Mouse (Mus musculus): Measurements from ENCODE around the gene Cog1. TPM values are rescaled to one million over a fixed set of nuclear protein-coding genes. Genes with fewer than 3 reads are reported as not detected.

Cog1 gene
- 30.8 and 31.9 TPM in 2 replicates for total RNA-seq (2021)
- long read RNA-seq, experiment 1, transcript Cog1-201 (14 exons, 3,935 nt): major isoform, 83 of 107 reads
- long read RNA-seq, experiment 1, partial matches to known transcripts: 6 of 107 reads
- long read RNA-seq, experiment 1, other reads (novel, unspliced or antisense): 18 of 107 reads
- long read RNA-seq, experiment 2, transcript Cog1-201 (14 exons, 3,935 nt): major isoform, 36 of 58 reads
- long read RNA-seq, experiment 2, partial matches to known transcripts: 9 of 58 reads
- long read RNA-seq, experiment 2, other reads (novel, unspliced or antisense): 13 of 58 reads

- DNase-seq: no peak
These were observed at the start of gene Cog1 for GRCm38 (mm10) chr11:113648690-113649352. Gene Cog1 (plus strand): TSS chr11:113649169.

- no peak for DNase-seq
These were observed 48.3 kb upstream of the Cog1 start for GRCm38 (mm10) chr11:113600526-113601245.

- no peak for DNase-seq
These were observed 47.2 kb upstream of the Cog1 start for GRCm38 (mm10) chr11:113601616-113602343.

- no peak for DNase-seq
These were observed 41.4 kb upstream of the Cog1 start for GRCm38 (mm10) chr11:113607556-113607955.

GRCm38 (mm10) chr11:113609581-113609980 lies 39.4 kb upstream of the Cog1 start:
- DNase-seq: no peak

- peak; percentile 18 for DNase-seq
These were observed 38.7 kb upstream of the Cog1 start for GRCm38 (mm10) chr11:113610266-113610665.

GRCm38 (mm10) chr11:113611112-113611646 lies 37.8 kb upstream of the Cog1 start:
- peak; percentile 18 for DNase-seq

GRCm38 (mm10) chr11:113611664-113612611 lies 37.0 kb upstream of the Cog1 start:
- DNase-seq: peak; percentile 74

- DNase-seq: no peak
These were observed 34.5 kb upstream of the Cog1 start for GRCm38 (mm10) chr11:113614476-113614875.

GRCm38 (mm10) chr11:113617132-113617911 lies 31.6 kb upstream of the Cog1 start:
- DNase-seq: peak; percentile 85

- no peak for DNase-seq
These were observed 30.7 kb upstream of the Cog1 start for GRCm38 (mm10) chr11:113618303-113618671.

- DNase-seq: peak; percentile 88
These were observed 30.1 kb upstream of the Cog1 start, which contains the start of gene Sstr2 for GRCm38 (mm10) chr11:113618672-113619419. Gene Sstr2 (plus strand): TSS chr11:113619342.

GRCm38 (mm10) chr11:113619420-113620080 lies 29.4 kb upstream of the Cog1 start:
- DNase-seq: no peak

GRCm38 (mm10) chr11:113621001-113621400 lies 28.0 kb upstream of the Cog1 start:
- DNase-seq: no peak

- no peak for DNase-seq
These were observed 26.9 kb upstream of the Cog1 start for GRCm38 (mm10) chr11:113622028-113622427.

- no peak for DNase-seq
These were observed 23.5 kb upstream of the Cog1 start for GRCm38 (mm10) chr11:113625437-113625836.

- peak; percentile 42 for DNase-seq
These were observed 21.2 kb upstream of the Cog1 start for GRCm38 (mm10) chr11:113627785-113628184.

- DNase-seq: peak; percentile 28
These were observed 18.3 kb upstream of the Cog1 start for GRCm38 (mm10) chr11:113630642-113631041.

GRCm38 (mm10) chr11:113631302-113631701 lies 17.7 kb upstream of the Cog1 start:
- DNase-seq: no peak

Data from adrenal gland, postnatal 14 days (tissue).